Mouse (Mus musculus) megakaryocyte, embryonic 14.5 days (primary cell): Measurements from ENCODE around the gene Olfr1371. TPM values are rescaled to one million over a fixed set of nuclear protein-coding genes. Genes with fewer than 3 reads are reported as not detected.

Experiments
- H3K27me3 ChIP-seq: replicated peaks from 2 replicates; pipeline ENCODE3; 2012; ENCODE audit warnings: inconsistent platforms
- H3K36me3 ChIP-seq: replicated peaks from 2 replicates; pipeline ENCODE3; 2012; ENCODE audit warnings: low read length, inconsistent platforms, mixed read lengths
- H3K4me1 ChIP-seq: 2 replicates; pipeline ENCODE4 v1.6.1; 2012; ENCODE audit warnings: inconsistent platforms
- H3K4me3 ChIP-seq: replicated peaks from 2 replicates; pipeline ENCODE3; 2012; ENCODE audit warnings: moderate library complexity, mild to moderate bottlenecking, inconsistent platforms
- H3K9me3 ChIP-seq: 2 replicates; pipeline ENCODE4 v1.6.1; 2012; ENCODE audit warnings: inconsistent platforms
- FLI1 ChIP-seq: IDR thresholded peaks from 2 replicates; pipeline ENCODE4 v1.6.1; 2012; ENCODE audit warnings: low read length, inconsistent platforms, mixed read lengths
- GATA1 ChIP-seq: IDR thresholded peaks from 3 replicates; pipeline ENCODE4 v1.6.1; 2012; ENCODE audit warnings: mixed read lengths, low read length, inconsistent platforms, borderline replicate concordance
- polyA plus RNA-seq: library from polyadenylated mRNA; stranded (reverse); fragments of >175 nt; gene quantifications from 2 replicates; pipeline ENCODE4 v1.2.3, GENCODE M21; 2012; ENCODE audit warnings: low replicate concordance; ENCODE audit not compliant: insufficient read depth

The Olfr1371 gene
- not detected in 2 replicates for polyA plus RNA-seq

- H3K27me3 ChIP-seq, result no peaks in the 10 kb centered on the region
- H3K4me3 ChIP-seq, result no peak within 1 kb of the TSS
- H3K4me1 ChIP-seq, result no peaks in the 10 kb centered on the region
- no peaks in the 10 kb centered on the region for H3K36me3 ChIP-seq
- no peaks in the 10 kb centered on the region for H3K9me3 ChIP-seq
- TF ChIP-seq GATA1, result no peak
- TF ChIP-seq FLI1, result no peak
These were observed at the start of gene Olfr1371 for GRCm38 (mm10) chr11:52213887-52214286. Gene Olfr1371, minus strand, starts transcription at chr11:52213987.

GRCm38 (mm10) chr11:52262338-52262737 is 48.6 kb upstream of the Olfr1371 start:
- Histone ChIP-seq H3K27me3 (peaks cover 76% of the 10 kb centered on the region), H3K4me3 (no peak overlapping the region), H3K36me3 (no peaks in the 10 kb centered on the region), H3K4me1 (peaks cover 53% of the 10 kb centered on the region), H3K9me3 (no peaks in the 10 kb centered on the region)
- TF ChIP-seq FLI1, result no peak
- TF ChIP-seq GATA1, result no peak

- TF ChIP-seq GATA1, result no peak
- TF ChIP-seq FLI1, result no peak
- Histone ChIP-seq H3K9me3 (no peaks in the 10 kb centered on the region), H3K4me1 (peaks cover 53% of the 10 kb centered on the region), H3K27me3 (peaks cover 74% of the 10 kb centered on the region), H3K36me3 (no peaks in the 10 kb centered on the region), H3K4me3 (no peak overlapping the region)
These were observed 48.1 kb upstream of the Olfr1371 start for GRCm38 (mm10) chr11:52261937-52262336.

- H3K36me3 ChIP-seq, result no peaks in the 10 kb centered on the region
- TF ChIP-seq FLI1, result no peak
- no peak for TF ChIP-seq GATA1
- H3K4me1 ChIP-seq, result peaks cover 52% of the 10 kb centered on the region
These were observed 47.1 kb upstream of the Olfr1371 start for GRCm38 (mm10) chr11:52260878-52261277.

GRCm38 (mm10) chr11:52258711-52259110 is 44.9 kb upstream of the Olfr1371 start:
- no peak overlapping the region for H3K4me3 ChIP-seq
- TF ChIP-seq FLI1 (no peak), GATA1 (no peak)
- peaks cover 51% of the 10 kb centered on the region for H3K4me1 ChIP-seq
- peaks cover 58% of the 10 kb centered on the region for H3K27me3 ChIP-seq
- peaks cover 3% of the 10 kb centered on the region for H3K36me3 ChIP-seq
- no peaks in the 10 kb centered on the region for H3K9me3 ChIP-seq

More at GRCm38 (mm10) chr11:52260878-52261277, 47.1 kb upstream of the Olfr1371 start:
- Histone ChIP-seq H3K27me3 (peaks cover 71% of the 10 kb centered on the region), H3K4me3 (no peak overlapping the region), H3K9me3 (no peaks in the 10 kb centered on the region)

GRCm38 (mm10) chr11:52257376-52257775 is 43.6 kb upstream of the Olfr1371 start:
- Histone ChIP-seq H3K4me3 (no peak overlapping the region), H3K9me3 (no peaks in the 10 kb centered on the region), H3K36me3 (peaks cover 5% of the 10 kb centered on the region), H3K4me1 (peaks cover 60% of the 10 kb centered on the region), H3K27me3 (peaks cover 46% of the 10 kb centered on the region)
- TF ChIP-seq GATA1 (no peak), FLI1 (no peak)

- Histone ChIP-seq H3K36me3 (peaks cover 19% of the 10 kb centered on the region), H3K9me3 (no peaks in the 10 kb centered on the region), H3K4me3 (no peak overlapping the region), H3K4me1 (peaks cover 43% of the 10 kb centered on the region), H3K27me3 (peaks cover 36% of the 10 kb centered on the region)
- TF ChIP-seq FLI1 (no peak), GATA1 (no peak)
These were observed 41.3 kb upstream of the Olfr1371 start for GRCm38 (mm10) chr11:52255077-52255476.

GRCm38 (mm10) chr11:52253674-52254375 is 40.0 kb upstream of the Olfr1371 start:
- Histone ChIP-seq H3K4me1 (peaks cover 43% of the 10 kb centered on the region), H3K4me3 (no peak overlapping the region), H3K36me3 (peaks cover 32% of the 10 kb centered on the region), H3K27me3 (peaks cover 23% of the 10 kb centered on the region), H3K9me3 (no peaks in the 10 kb centered on the region)
- TF ChIP-seq GATA1, result no peak
- TF ChIP-seq FLI1, result no peak

- peaks cover 42% of the 10 kb centered on the region for H3K36me3 ChIP-seq
- peaks cover 15% of the 10 kb centered on the region for H3K27me3 ChIP-seq
- no peaks in the 10 kb centered on the region for H3K9me3 ChIP-seq
- peaks cover 35% of the 10 kb centered on the region for H3K4me1 ChIP-seq
- no peak overlapping the region for H3K4me3 ChIP-seq
- no peak for TF ChIP-seq FLI1
- no peak for TF ChIP-seq GATA1
These were observed 38.9 kb upstream of the Olfr1371 start for GRCm38 (mm10) chr11:52252692-52253091.

- no peak for TF ChIP-seq FLI1
- TF ChIP-seq GATA1, result no peak
- Histone ChIP-seq H3K36me3 (peaks cover 51% of the 10 kb centered on the region), H3K9me3 (no peaks in the 10 kb centered on the region), H3K4me3 (no peak overlapping the region), H3K4me1 (peaks cover 34% of the 10 kb centered on the region), H3K27me3 (peaks cover 12% of the 10 kb centered on the region)
These were observed 38.0 kb upstream of the Olfr1371 start for GRCm38 (mm10) chr11:52251770-52252169.

- TF ChIP-seq FLI1, result no peak
- no peak for TF ChIP-seq GATA1
- peaks cover 26% of the 10 kb centered on the region for H3K4me1 ChIP-seq
- no peaks in the 10 kb centered on the region for H3K27me3 ChIP-seq
- no peaks in the 10 kb centered on the region for H3K9me3 ChIP-seq
- H3K36me3 ChIP-seq, result peaks cover 73% of the 10 kb centered on the region
- no peak overlapping the region for H3K4me3 ChIP-seq
These were observed 35.7 kb upstream of the Olfr1371 start for GRCm38 (mm10) chr11:52249452-52249851.
